Mouse (Mus musculus): ENCODE results near the gene Zfp706. TPM values are rescaled to one million over a fixed set of nuclear protein-coding genes. Genes with fewer than 3 reads are reported as not detected.

The Zfp706 gene
- polyA plus RNA-seq, 1 experiment from 2014 or later = 431 TPM

GRCm38 (mm10) chr15:36975256-36975620, 32.3 kb downstream of the Zfp706 start:
- Histone ChIP-seq H3K4me3 (no peak overlapping the region), H3K4me2 (replicated peaks) (no peak overlapping the region), H3K4me1 (peaks cover 10% of the 10 kb centered on the region; the same call in 1 of the 2 replicates), H3K9me3 (no peaks in the 10 kb centered on the region), H3K27me3 (no peaks in the 10 kb centered on the region), H3K36me3 (no peaks in the 10 kb centered on the region), H3K27ac (no peak overlapping the region), H3K9ac (no peak overlapping the region)
- WGBS = 71% methylated on average over 2 of the region's 2 CpGs
- ATAC-seq (ENCODE audit: insufficient number of reproducible peaks, insufficient read depth, low FRiP score, low TSS enrichment) = no peak

- no peaks in the 10 kb centered on the region for H3K9me3 ChIP-seq
- H3K27me3 ChIP-seq = no peaks in the 10 kb centered on the region
- H3K36me3 ChIP-seq = no peaks in the 10 kb centered on the region
- ATAC-seq (ENCODE audit: insufficient number of reproducible peaks, insufficient read depth, low FRiP score, low TSS enrichment) = no peak
- no peak overlapping the region for H3K9ac ChIP-seq
- peaks cover 5% of the 10 kb centered on the region; the same call in 1 of the 2 replicates for H3K4me1 ChIP-seq
- H3K4me3 ChIP-seq = no peak overlapping the region
- no peak overlapping the region for H3K4me2 ChIP-seq (replicated peaks)
- WGBS = 60% methylated on average over 6 of the region's 6 CpGs
- no peak overlapping the region for H3K27ac ChIP-seq
Measured at GRCm38 (mm10) chr15:36974614-36975255, 32.8 kb downstream of the Zfp706 start.

GRCm38 (mm10) chr15:36973714-36974113, 33.9 kb downstream of the Zfp706 start:
- Histone ChIP-seq H3K9me3 (no peaks in the 10 kb centered on the region), H3K4me3 (no peak overlapping the region), H3K36me3 (no peaks in the 10 kb centered on the region), H3K27ac (no peak overlapping the region), H3K9ac (no peak overlapping the region), H3K4me2 (replicated peaks) (no peak overlapping the region), H3K27me3 (no peaks in the 10 kb centered on the region), H3K4me1 (no peaks in the 10 kb centered on the region)
- no peak for ATAC-seq (ENCODE audit: insufficient number of reproducible peaks, insufficient read depth, low FRiP score, low TSS enrichment)
- WGBS = 81% methylated on average over 7 of the region's 7 CpGs

- no peak overlapping the region for H3K27ac ChIP-seq
Measured at GRCm38 (mm10) chr15:36973290-36973689, 34.3 kb downstream of the Zfp706 start.

GRCm38 (mm10) chr15:36969794-36970193, 37.8 kb downstream of the Zfp706 start:
- no peak for ATAC-seq (ENCODE audit: insufficient number of reproducible peaks, insufficient read depth, low FRiP score, low TSS enrichment)
- no peaks in the 10 kb centered on the region for H3K9me3 ChIP-seq
- no peak overlapping the region for H3K9ac ChIP-seq
- WGBS = 80% methylated on average over 5 of the region's 5 CpGs
- H3K4me3 ChIP-seq = no peak overlapping the region
- H3K4me1 ChIP-seq = peaks cover 15% of the 10 kb centered on the region
- no peaks in the 10 kb centered on the region for H3K36me3 ChIP-seq
- H3K27me3 ChIP-seq = no peaks in the 10 kb centered on the region
- no peak overlapping the region for H3K4me2 ChIP-seq (replicated peaks)
- H3K27ac ChIP-seq = no peak overlapping the region

More at GRCm38 (mm10) chr15:36973290-36973689, 34.3 kb downstream of the Zfp706 start:
- no peak for ATAC-seq (ENCODE audit: insufficient number of reproducible peaks, insufficient read depth, low FRiP score, low TSS enrichment)
- H3K36me3 ChIP-seq = no peaks in the 10 kb centered on the region
- H3K9me3 ChIP-seq = no peaks in the 10 kb centered on the region
- H3K9ac ChIP-seq = no peak overlapping the region
- H3K4me1 ChIP-seq = no peaks in the 10 kb centered on the region
- 82% methylated on average over 6 of the region's 6 CpGs for WGBS
- H3K4me3 ChIP-seq = no peak overlapping the region
- H3K4me2 ChIP-seq (replicated peaks) = no peak overlapping the region
- no peaks in the 10 kb centered on the region for H3K27me3 ChIP-seq

GRCm38 (mm10) chr15:36968295-36968694, 39.3 kb downstream of the Zfp706 start:
- H3K9me3 ChIP-seq = no peaks in the 10 kb centered on the region
- ATAC-seq (ENCODE audit: insufficient number of reproducible peaks, insufficient read depth, low FRiP score, low TSS enrichment) = no peak
- 0 out of 2 replicates have a peak overlapping the region, but pooled peaks have one; percentile 20 for H3K4me3 ChIP-seq
- H3K36me3 ChIP-seq = no peaks in the 10 kb centered on the region
- H3K4me2 ChIP-seq (replicated peaks) = peak overlapping the region; percentile 53; the same call in 1 of the 2 replicates
- peaks cover 15% of the 10 kb centered on the region for H3K4me1 ChIP-seq
- no peaks in the 10 kb centered on the region for H3K27me3 ChIP-seq
- H3K27ac ChIP-seq = peak overlapping the region; percentile 69; the same call in 1 of the 2 replicates
- no peak overlapping the region for H3K9ac ChIP-seq
- WGBS = 57% methylated on average over 1 of the region's 1 CpGs

- H3K27me3 ChIP-seq = no peaks in the 10 kb centered on the region
- H3K9me3 ChIP-seq = no peaks in the 10 kb centered on the region
- H3K9ac ChIP-seq = peak overlapping the region; percentile 19; the same call in 1 of the 2 replicates
- peak overlapping the region; percentile 53 for H3K4me2 ChIP-seq (replicated peaks)
- no peaks in the 10 kb centered on the region for H3K36me3 ChIP-seq
- H3K4me1 ChIP-seq = peaks cover 15% of the 10 kb centered on the region
- peak; percentile 79 for ATAC-seq (ENCODE audit: insufficient number of reproducible peaks, insufficient read depth, low FRiP score, low TSS enrichment)
- H3K27ac ChIP-seq = peak overlapping the region; percentile 69
- WGBS = 27% methylated on average over 24 of the region's 24 CpGs
- peak overlapping the region; percentile 20 for H3K4me3 ChIP-seq
Measured at GRCm38 (mm10) chr15:36967381-36968211, 40.0 kb downstream of the Zfp706 start.

GRCm38 (mm10) chr15:36966940-36967339, 40.6 kb downstream of the Zfp706 start:
- H3K27ac ChIP-seq = no peak overlapping the region
- H3K27me3 ChIP-seq = no peaks in the 10 kb centered on the region
- peaks cover 15% of the 10 kb centered on the region for H3K4me1 ChIP-seq
- WGBS = 35% methylated on average over 7 of the region's 7 CpGs
- no peaks in the 10 kb centered on the region for H3K9me3 ChIP-seq
- no peaks in the 10 kb centered on the region for H3K36me3 ChIP-seq
- ATAC-seq (ENCODE audit: insufficient number of reproducible peaks, insufficient read depth, low FRiP score, low TSS enrichment) = peak; percentile 35; the same call in 1 of the 2 replicates
- peak overlapping the region; percentile 19; the same call in 1 of the 2 replicates for H3K9ac ChIP-seq
- H3K4me3 ChIP-seq = 0 out of 2 replicates have a peak overlapping the region, but pooled peaks have one; percentile 20
- peak overlapping the region; percentile 53 for H3K4me2 ChIP-seq (replicated peaks)

- peak overlapping the region; percentile 19; the same call in 1 of the 2 replicates for H3K9ac ChIP-seq
- H3K27ac ChIP-seq = no peak overlapping the region
- no peaks in the 10 kb centered on the region for H3K27me3 ChIP-seq
- H3K36me3 ChIP-seq = no peaks in the 10 kb centered on the region
- H3K4me1 ChIP-seq = peaks cover 15% of the 10 kb centered on the region
- no peak overlapping the region for H3K4me2 ChIP-seq (replicated peaks)
- H3K4me3 ChIP-seq = no peak overlapping the region
- no peaks in the 10 kb centered on the region for H3K9me3 ChIP-seq
- WGBS = 86% methylated on average over 2 of the region's 2 CpGs
- no peak for ATAC-seq (ENCODE audit: insufficient number of reproducible peaks, insufficient read depth, low FRiP score, low TSS enrichment)
Measured at GRCm38 (mm10) chr15:36966466-36966865, 41.1 kb downstream of the Zfp706 start.

GRCm38 (mm10) chr15:36965743-36966142, 41.8 kb downstream of the Zfp706 start:
- ATAC-seq (ENCODE audit: insufficient number of reproducible peaks, insufficient read depth, low FRiP score, low TSS enrichment) = no peak
- peaks cover 15% of the 10 kb centered on the region for H3K4me1 ChIP-seq
- H3K9me3 ChIP-seq = no peaks in the 10 kb centered on the region
- no peaks in the 10 kb centered on the region for H3K27me3 ChIP-seq
- H3K4me2 ChIP-seq (replicated peaks) = no peak overlapping the region
- no peak overlapping the region for H3K4me3 ChIP-seq
- no peak overlapping the region for H3K27ac ChIP-seq
- H3K36me3 ChIP-seq = no peaks in the 10 kb centered on the region
- H3K9ac ChIP-seq = no peak overlapping the region
- WGBS = 86% methylated on average over 4 of the region's 4 CpGs

GRCm38 (mm10) chr15:36962931-36963330, 44.6 kb downstream of the Zfp706 start:
- Histone ChIP-seq H3K9me3 (no peaks in the 10 kb centered on the region), H3K4me1 (peaks cover 14% of the 10 kb centered on the region)

GRCm38 (mm10) chr15:36960876-36961237, 46.7 kb downstream of the Zfp706 start:
- no peak for ATAC-seq (ENCODE audit: insufficient number of reproducible peaks, insufficient read depth, low FRiP score, low TSS enrichment)
- Histone ChIP-seq H3K27ac (no peak overlapping the region), H3K4me1 (no peaks in the 10 kb centered on the region), H3K27me3 (no peaks in the 10 kb centered on the region), H3K4me2 (replicated peaks) (no peak overlapping the region), H3K4me3 (no peak overlapping the region), H3K9me3 (no peaks in the 10 kb centered on the region), H3K36me3 (no peaks in the 10 kb centered on the region), H3K9ac (no peak overlapping the region)
- 77% methylated on average over 4 of the region's 4 CpGs for WGBS

More at GRCm38 (mm10) chr15:36962931-36963330, 44.6 kb downstream of the Zfp706 start:
- H3K4me2 ChIP-seq (replicated peaks) = no peak overlapping the region
- no peak for ATAC-seq (ENCODE audit: insufficient number of reproducible peaks, insufficient read depth, low FRiP score, low TSS enrichment)
- H3K27me3 ChIP-seq = no peaks in the 10 kb centered on the region
- no peaks in the 10 kb centered on the region for H3K36me3 ChIP-seq
- WGBS = 83% methylated on average over 6 of the region's 6 CpGs
- no peak overlapping the region for H3K27ac ChIP-seq
- H3K4me3 ChIP-seq = no peak overlapping the region
- no peak overlapping the region for H3K9ac ChIP-seq

Measured in embryonic facial prominence, embryonic 12.5 days (tissue).